In the genomic region with DNA sequence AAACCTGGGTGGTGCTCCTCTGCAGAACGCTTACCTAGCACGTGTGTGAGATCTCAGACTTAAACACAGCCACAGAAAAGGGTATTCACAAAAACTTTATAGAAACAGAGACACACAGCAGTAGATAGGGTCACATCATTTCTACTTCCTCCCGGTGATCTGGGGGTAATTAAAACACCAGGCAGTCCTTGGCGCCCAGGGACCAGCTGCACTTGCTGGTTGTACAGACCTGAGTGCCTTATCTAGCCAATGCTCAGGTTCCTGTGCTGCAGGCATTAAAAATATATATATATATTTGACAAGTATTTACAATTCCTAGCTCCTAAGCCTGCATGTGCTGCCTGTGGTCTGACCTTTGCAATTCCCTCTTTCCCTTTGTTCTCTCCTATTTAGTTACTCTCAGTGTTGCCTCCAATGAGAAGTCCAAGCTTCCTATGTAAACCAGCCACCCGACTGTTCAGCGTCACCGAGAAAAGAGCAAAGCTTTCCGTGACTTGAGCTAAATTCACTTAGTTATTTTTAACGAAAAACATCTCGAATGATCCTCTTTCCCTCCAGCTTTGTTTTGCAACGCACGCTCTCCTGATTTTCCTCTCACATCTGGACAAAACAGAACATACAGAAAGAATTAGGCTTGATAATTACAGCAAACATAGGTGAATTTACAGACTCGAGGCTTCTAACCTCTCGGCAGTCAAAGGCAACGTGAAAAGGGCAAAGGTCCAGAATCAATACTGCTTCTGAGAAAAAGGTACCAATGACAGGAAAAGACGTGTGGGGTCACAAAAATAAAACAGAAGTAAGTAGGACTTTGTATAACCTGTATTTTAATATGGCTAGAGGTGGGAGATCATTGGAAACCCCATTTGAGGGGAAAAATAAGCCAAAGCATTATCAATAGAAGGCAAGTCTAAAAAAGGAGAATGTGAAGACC, we compare ENCODE assay signal across 13 mouse cellular contexts.
DNase-seq lines count a peak whose midpoint lies in the region; ATAC-seq lines count a peak whose summit lies in the region.
"Had no signal": no experiment of that assay in that cellular context is flagged by ENCODE, and none has a peak within 500 bp of the region (broad histone marks: within the 10 kb centered on the region; RNA-seq: fewer than 3 reads in every experiment).

No protein-coding gene starts in this region.

- WGBS in heart, embryonic 10.5 days: 66% methylated on average over 16 of the region's 16 CpGs
- WGBS in embryonic facial prominence, embryonic 10.5 days: 33% methylated on average over 16 of the region's 16 CpGs
- 33% methylated on average over 16 of the region's 16 CpGs for WGBS in limb, embryonic 10.5 days
- WGBS in liver, embryonic 16.5 days (ENCODE audit: insufficient replicate concordance): 48% methylated on average over 16 of the region's 16 CpGs

- H3K9me3 ChIP-seq in heart, embryonic 10.5 days: no peaks in the 10 kb centered on the region
- H3K9me3 ChIP-seq in embryonic facial prominence, embryonic 10.5 days: no peaks in the 10 kb centered on the region
- H3K9me3 ChIP-seq in limb, embryonic 10.5 days (replicated peaks): no peaks in the 10 kb centered on the region
- H3K9me3 ChIP-seq in liver, embryonic 16.5 days (replicated peaks; ENCODE audit: control insufficient read depth, low read length): no peaks in the 10 kb centered on the region

- no peaks in the 10 kb centered on the region for H3K27me3 ChIP-seq in heart, embryonic 10.5 days (ENCODE audit: insufficient read depth, poor library complexity, severe bottlenecking)
- H3K27me3 ChIP-seq in embryonic facial prominence, embryonic 10.5 days (replicated peaks; ENCODE audit: low read depth, poor library complexity, severe bottlenecking): peaks cover 19% of the 10 kb centered on the region; the same call in 1 of the 2 replicates
- no peaks in the 10 kb centered on the region for H3K27me3 ChIP-seq in limb, embryonic 10.5 days (ENCODE audit: low read depth, poor library complexity, severe bottlenecking)
- H3K27me3 ChIP-seq in liver, embryonic 16.5 days (ENCODE audit: control insufficient read depth, insufficient read depth, low read depth, low read length): no peaks in the 10 kb centered on the region

- H3K4me1 ChIP-seq in heart, embryonic 10.5 days: peaks cover 18% of the 10 kb centered on the region
- H3K4me1 ChIP-seq in embryonic facial prominence, embryonic 10.5 days: peaks cover 40% of the 10 kb centered on the region
- peaks cover 47% of the 10 kb centered on the region for H3K4me1 ChIP-seq in limb, embryonic 10.5 days
- H3K4me1 ChIP-seq in liver, embryonic 16.5 days (ENCODE audit: control insufficient read depth, low read depth, low read length): no peaks in the 10 kb centered on the region; the same call in 1 of the 2 replicates

- no peak overlapping the region for H3K4me3 ChIP-seq in heart, embryonic 10.5 days
- H3K4me3 ChIP-seq in embryonic facial prominence, embryonic 10.5 days: no peak overlapping the region
- 0 out of 2 replicates have a peak overlapping the region, but pooled peaks have one; percentile 8 for H3K4me3 ChIP-seq in limb, embryonic 10.5 days
- no peak overlapping the region for H3K4me3 ChIP-seq in liver, embryonic 16.5 days (ENCODE audit: low read depth, low read length)
- H3K4me3 ChIP-seq: myocyte had no signal

- DNase-seq in heart, embryonic 10.5 days (ENCODE audit: low spot score): no peak
- DNase-seq in heart, postnatal 14 days: no peak
- DNase-seq in embryonic facial prominence, embryonic 10.5 days (ENCODE audit: low spot score): no peak
- DNase-seq in limb, embryonic 10.5 days (ENCODE audit: low spot score): no peak
- no peak for DNase-seq in lung, postnatal 25 days (ENCODE audit: low spot score)
- no peak for DNase-seq in cerebellum, adult 9-11 months
- no peak for DNase-seq in right cerebral cortex, postnatal 14 days
- DNase-seq: B cell, adult 2 months; cerebellum, adult 11-12 months; kidney, postnatal 14 days had no signal

- peak overlapping the region; percentile 38 for H3K4me2 ChIP-seq in liver, embryonic 16.5 days (ENCODE audit: low read depth, low read length)

- ATAC-seq in liver, embryonic 16.5 days (ENCODE audit: low read depth): 0 out of 2 replicates have a peak, but pooled peaks have one; percentile 32
- ATAC-seq: inflammation-experienced regulatory T-cells, adult 6 months had no signal

- no peaks in the 10 kb centered on the region for H3K36me3 ChIP-seq in heart, embryonic 10.5 days
- no peaks in the 10 kb centered on the region for H3K36me3 ChIP-seq in embryonic facial prominence, embryonic 10.5 days (replicated peaks)
- H3K36me3 ChIP-seq in limb, embryonic 10.5 days: no peaks in the 10 kb centered on the region
- no peaks in the 10 kb centered on the region for H3K36me3 ChIP-seq in liver, embryonic 16.5 days (ENCODE audit: control insufficient read depth, insufficient read depth)

- H3K9ac ChIP-seq in liver, embryonic 16.5 days (ENCODE audit: low read depth, low read length): no peak overlapping the region

- 0 out of 2 replicates have a peak overlapping the region, but pooled peaks have one; percentile 22 for H3K27ac ChIP-seq in heart, embryonic 10.5 days
- peak overlapping the region; percentile 69 for H3K27ac ChIP-seq in embryonic facial prominence, embryonic 10.5 days (replicated peaks)
- peak overlapping the region; percentile 81 for H3K27ac ChIP-seq in limb, embryonic 10.5 days
- peak overlapping the region; percentile 9; the same call in 1 of the 2 replicates for H3K27ac ChIP-seq in liver, embryonic 16.5 days (ENCODE audit: low read length)

- intact Hi-C loops in heart, postnatal 14 days (cut with DNase I): no loop called here

Comparison
In these comparisons a context has a peak if more than half of its experiments do, and no peak if none do; other contexts are left out.
1. H3K27ac ChIP-seq: peak in every context shown above with its lines; median percentile 81 in limb, embryonic 10.5 days; 69 in embryonic facial prominence, embryonic 10.5 days; 22 in heart, embryonic 10.5 days; 9 in liver, embryonic 16.5 days.